Mouse (Mus musculus): ENCODE data around the gene Gria3. TPM values are rescaled to one million over a fixed set of nuclear protein-coding genes. Genes with fewer than 3 reads are reported as not detected.

Gria3 gene
- polyA plus RNA-seq, 1 experiment from 2014 or later = 9.6 TPM

DNA sequence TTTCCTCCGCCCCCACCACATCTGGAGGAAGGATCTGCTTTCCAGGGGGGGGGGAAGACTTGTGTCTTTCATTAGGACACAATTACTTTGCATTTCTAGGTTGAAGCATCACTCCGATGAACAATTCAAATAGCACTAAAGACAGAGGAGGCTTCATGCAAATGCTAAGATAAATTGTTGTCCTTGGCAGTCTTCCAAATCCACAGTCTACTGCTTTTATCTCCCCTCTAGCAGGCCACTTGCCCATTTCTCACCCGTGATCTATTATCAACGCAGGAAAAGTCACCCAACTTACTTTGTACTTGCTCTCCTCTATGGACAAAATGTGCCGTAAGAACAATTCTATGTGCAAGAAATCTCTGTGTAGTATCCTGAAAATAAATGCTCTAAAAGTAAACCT, 178.1 kb downstream of the Gria3 start:
- no peak for ATAC-seq (ENCODE audit: borderline replicate concordance, extremely low read depth, low FRiP score, low TSS enrichment)
- H3K4me3 ChIP-seq = no peak overlapping the region

DNA sequence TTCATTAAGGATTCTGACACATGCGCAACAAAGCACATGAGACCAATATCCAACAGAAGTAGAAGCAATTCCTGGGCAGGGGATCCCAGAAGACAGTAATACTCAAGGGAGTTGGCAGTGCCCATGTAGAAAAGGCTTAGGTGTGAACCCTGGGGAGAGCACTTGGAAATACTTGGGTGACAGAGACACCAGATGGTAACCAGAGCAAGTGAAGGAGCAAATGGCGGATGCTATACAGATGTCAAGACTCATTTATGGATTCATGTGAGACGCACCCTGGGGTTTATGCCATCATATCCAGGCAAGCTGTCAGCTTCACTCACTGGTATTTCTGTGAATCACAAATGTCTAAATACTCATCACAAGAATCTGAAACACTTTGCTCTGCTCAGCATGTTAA, 187.0 kb downstream of the Gria3 start:
- no peaks in the 10 kb centered on the region for H3K4me1 ChIP-seq
- H3K4me2 ChIP-seq = no peak overlapping the region
- H3K4me3 ChIP-seq = no peak overlapping the region
- no peaks in the 10 kb centered on the region for H3K9me3 ChIP-seq
- ATAC-seq (ENCODE audit: borderline replicate concordance, extremely low read depth, low FRiP score, low TSS enrichment) = no peak
- WGBS = 88% methylated on average over 3 of the region's 3 CpGs
- H3K27me3 ChIP-seq = no peaks in the 10 kb centered on the region
- H3K27ac ChIP-seq = no peak overlapping the region
- H3K36me3 ChIP-seq = no peaks in the 10 kb centered on the region
- H3K9ac ChIP-seq = no peak overlapping the region

More for the DNA sequence above, 178.1 kb downstream of the Gria3 start:
- Histone ChIP-seq H3K27me3 (no peaks in the 10 kb centered on the region), H3K4me1 (no peaks in the 10 kb centered on the region), H3K9me3 (no peaks in the 10 kb centered on the region), H3K36me3 (no peaks in the 10 kb centered on the region), H3K27ac (no peak overlapping the region), H3K9ac (no peak overlapping the region), H3K4me2 (no peak overlapping the region)
- 44% methylated on average over 5 of the region's 5 CpGs for WGBS

DNA sequence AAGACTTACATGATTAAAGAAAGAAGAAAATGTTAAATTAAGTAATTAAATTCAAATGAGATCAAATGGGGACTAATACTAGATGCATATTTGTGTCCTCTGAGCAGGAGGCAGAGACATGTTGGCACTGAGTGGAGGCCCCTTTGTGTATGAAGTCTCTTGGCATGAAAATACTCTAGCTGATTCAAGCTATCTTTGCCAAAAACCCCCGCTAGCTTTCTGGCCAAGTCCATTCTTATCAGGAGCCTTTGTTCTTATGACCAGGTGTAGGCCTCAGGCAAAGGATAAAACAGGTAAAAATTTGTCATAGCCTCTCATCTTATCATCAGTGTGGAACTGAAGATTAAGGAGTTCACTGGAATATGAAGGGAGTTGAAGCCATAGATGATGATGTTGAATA, 206.5 kb downstream of the Gria3 start:
- no peaks in the 10 kb centered on the region for H3K27me3 ChIP-seq
- ATAC-seq (ENCODE audit: borderline replicate concordance, extremely low read depth, low FRiP score, low TSS enrichment) = no peak
- no peak overlapping the region for H3K27ac ChIP-seq
- H3K4me2 ChIP-seq = no peak overlapping the region
- 83% methylated on average over 1 of the region's 1 CpGs for WGBS
- H3K36me3 ChIP-seq = no peaks in the 10 kb centered on the region
- no peaks in the 10 kb centered on the region for H3K4me1 ChIP-seq
- no peak overlapping the region for H3K4me3 ChIP-seq
- H3K9ac ChIP-seq = no peak overlapping the region
- no peaks in the 10 kb centered on the region for H3K9me3 ChIP-seq

DNA sequence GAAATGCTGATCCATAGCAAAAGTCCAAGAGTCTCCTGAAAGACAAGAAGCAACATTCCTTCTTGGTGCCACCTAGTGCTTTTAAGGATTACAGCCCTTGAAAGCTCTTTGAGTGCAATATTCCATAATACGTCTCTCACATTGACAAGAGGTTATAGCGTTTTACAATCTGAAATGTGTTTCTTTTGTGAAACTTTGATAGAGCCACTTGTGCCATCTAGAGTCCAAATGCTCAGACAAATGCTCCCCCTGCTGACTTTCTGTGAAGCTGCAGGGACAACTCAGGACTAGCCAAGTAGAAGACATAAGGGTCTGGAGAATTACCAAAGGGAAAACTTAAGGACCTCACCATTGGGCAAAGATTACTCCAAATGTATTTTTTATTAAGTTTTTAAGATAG, 214.3 kb downstream of the Gria3 start:
- Histone ChIP-seq H3K9me3 (no peaks in the 10 kb centered on the region), H3K4me1 (no peaks in the 10 kb centered on the region), H3K27ac (no peak overlapping the region), H3K4me3 (no peak overlapping the region), H3K36me3 (no peaks in the 10 kb centered on the region), H3K4me2 (no peak overlapping the region), H3K9ac (no peak overlapping the region), H3K27me3 (no peaks in the 10 kb centered on the region)
- ATAC-seq (ENCODE audit: borderline replicate concordance, extremely low read depth, low FRiP score, low TSS enrichment) = no peak
- 40% methylated on average over 2 of the region's 2 CpGs for WGBS

DNA sequence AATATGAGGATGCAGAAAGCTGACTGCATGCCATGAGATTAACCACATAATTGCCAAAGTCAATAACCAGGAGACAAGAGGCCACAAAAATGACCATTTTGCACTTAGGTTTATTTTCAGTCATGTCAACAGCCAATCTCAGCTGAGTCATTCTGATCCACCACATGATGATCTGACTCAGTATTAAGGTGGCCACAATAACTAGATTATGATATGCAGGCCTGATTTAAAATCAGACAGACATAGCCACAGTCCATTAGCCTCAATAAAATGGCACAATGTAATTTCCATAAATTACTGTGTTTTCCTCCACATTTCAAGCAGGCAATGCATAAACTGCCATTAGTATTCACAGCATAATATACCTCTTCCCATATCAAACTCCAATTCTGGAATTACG, 216.3 kb downstream of the Gria3 start:
- H3K9me3 ChIP-seq = no peaks in the 10 kb centered on the region
- no peaks in the 10 kb centered on the region for H3K36me3 ChIP-seq
- H3K4me3 ChIP-seq = no peak overlapping the region
- no peak overlapping the region for H3K27ac ChIP-seq
- ATAC-seq (ENCODE audit: borderline replicate concordance, extremely low read depth, low FRiP score, low TSS enrichment) = no peak
- H3K9ac ChIP-seq = no peak overlapping the region
- no peaks in the 10 kb centered on the region for H3K4me1 ChIP-seq
- no peak overlapping the region for H3K4me2 ChIP-seq
- H3K27me3 ChIP-seq = no peaks in the 10 kb centered on the region
- 77% methylated on average over 1 of the region's 1 CpGs for WGBS

DNA sequence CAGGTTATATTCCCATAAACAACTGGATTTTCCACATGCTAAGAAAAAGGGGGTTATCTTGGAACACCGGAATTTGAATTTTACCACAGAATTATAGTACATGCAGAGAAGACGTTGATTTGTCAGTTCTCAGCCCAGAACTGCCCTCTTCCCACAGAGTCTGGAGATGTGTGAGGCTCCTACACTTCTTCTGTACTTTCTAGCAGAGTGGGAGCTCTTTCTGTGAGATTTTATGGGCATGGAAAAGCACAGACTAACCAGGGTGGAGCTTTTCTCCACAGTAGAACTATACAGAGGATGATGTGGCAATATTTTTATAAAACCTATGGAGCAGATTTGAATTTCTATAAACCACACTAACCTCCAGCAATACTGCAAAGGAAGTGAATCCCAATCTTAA, 217.7 kb downstream of the Gria3 start:
- WGBS = 82% methylated on average over 2 of the region's 2 CpGs
- no peak for ATAC-seq (ENCODE audit: borderline replicate concordance, extremely low read depth, low FRiP score, low TSS enrichment)
- H3K9ac ChIP-seq = no peak overlapping the region

DNA sequence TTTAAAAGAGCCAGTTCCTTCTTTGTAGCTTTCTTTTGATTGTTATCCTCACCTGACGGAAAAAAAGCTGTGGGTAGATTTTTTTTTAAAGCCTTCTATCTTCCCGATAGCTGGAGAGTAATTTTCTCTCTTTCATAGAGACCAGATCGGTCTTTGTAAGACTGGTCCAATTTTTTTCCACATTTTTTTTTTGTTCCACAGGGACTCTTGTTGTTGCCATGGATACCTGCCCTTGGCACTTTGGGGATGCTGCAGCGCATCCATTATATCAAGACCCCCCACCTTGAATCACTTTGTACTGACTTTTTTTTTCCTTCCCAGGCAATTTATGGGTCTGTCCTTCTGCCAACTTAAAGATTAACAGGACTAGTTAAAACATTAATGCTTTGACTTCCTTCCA, 232.9 kb downstream of the Gria3 start:
- Histone ChIP-seq H3K36me3 (no peaks in the 10 kb centered on the region), H3K27me3 (no peaks in the 10 kb centered on the region), H3K9ac (no peak overlapping the region), H3K9me3 (no peaks in the 10 kb centered on the region), H3K4me1 (no peaks in the 10 kb centered on the region), H3K4me3 (no peak overlapping the region), H3K4me2 (no peak overlapping the region), H3K27ac (no peak overlapping the region)
- ATAC-seq (ENCODE audit: borderline replicate concordance, extremely low read depth, low FRiP score, low TSS enrichment) = no peak
- WGBS = 80% methylated on average over 4 of the region's 4 CpGs

More for the DNA sequence above, 217.7 kb downstream of the Gria3 start:
- Histone ChIP-seq H3K4me3 (no peak overlapping the region), H3K4me2 (no peak overlapping the region), H3K27me3 (no peaks in the 10 kb centered on the region), H3K4me1 (no peaks in the 10 kb centered on the region), H3K9me3 (no peaks in the 10 kb centered on the region), H3K27ac (no peak overlapping the region), H3K36me3 (no peaks in the 10 kb centered on the region)

DNA sequence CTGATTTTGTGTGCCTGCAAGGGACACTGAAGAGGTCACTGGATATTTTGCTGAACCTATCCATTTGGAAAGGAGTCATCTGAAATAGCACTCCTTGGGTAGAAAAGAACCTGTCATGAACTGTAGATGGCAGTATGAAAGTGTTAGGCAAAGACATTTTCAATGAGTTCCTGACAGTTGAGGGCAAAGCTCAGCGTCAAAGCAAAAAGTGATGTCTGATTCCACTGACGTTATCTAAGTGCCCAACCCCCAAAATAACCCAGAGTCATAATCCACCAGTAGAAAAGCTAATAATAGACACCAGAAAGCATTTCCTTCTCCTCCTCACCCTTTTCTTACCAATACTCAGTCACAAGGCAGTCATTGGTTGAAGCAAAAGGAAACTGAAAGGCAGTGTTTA, 244.3 kb downstream of the Gria3 start:
- Histone ChIP-seq H3K4me1 (no peaks in the 10 kb centered on the region), H3K4me3 (no peak overlapping the region), H3K9me3 (no peaks in the 10 kb centered on the region), H3K27me3 (no peaks in the 10 kb centered on the region), H3K4me2 (no peak overlapping the region), H3K36me3 (no peaks in the 10 kb centered on the region), H3K27ac (no peak overlapping the region), H3K9ac (no peak overlapping the region)
- 33% methylated on average over 2 of the region's 2 CpGs for WGBS
- no peak for ATAC-seq (ENCODE audit: borderline replicate concordance, extremely low read depth, low FRiP score, low TSS enrichment)

DNA sequence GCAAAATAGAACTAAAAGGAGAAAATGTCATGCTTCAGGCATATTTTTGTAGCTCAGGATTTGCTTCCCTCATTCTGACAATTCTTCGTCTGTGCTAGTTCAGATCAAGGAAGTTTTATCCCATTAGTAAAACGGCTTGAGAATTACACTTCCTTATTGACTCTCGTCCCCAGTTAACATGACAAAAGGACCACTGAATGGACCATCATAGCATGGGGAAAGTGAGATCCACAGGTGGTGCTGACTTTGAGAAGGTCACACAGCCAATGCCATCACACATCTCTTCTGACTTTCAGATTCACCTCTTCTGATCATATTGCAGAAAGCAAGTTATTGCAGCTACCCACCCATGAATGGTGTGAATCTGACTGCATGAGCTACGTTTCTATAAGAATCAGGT, 257.1 kb downstream of the Gria3 start:
- Histone ChIP-seq H3K9ac (no peak overlapping the region), H3K27ac (no peak overlapping the region), H3K4me3 (no peak overlapping the region), H3K9me3 (no peaks in the 10 kb centered on the region), H3K27me3 (no peaks in the 10 kb centered on the region), H3K36me3 (no peaks in the 10 kb centered on the region), H3K4me1 (no peaks in the 10 kb centered on the region), H3K4me2 (no peak overlapping the region)
- ATAC-seq (ENCODE audit: borderline replicate concordance, extremely low read depth, low FRiP score, low TSS enrichment) = no peak
- 62% methylated on average over 4 of the region's 4 CpGs for WGBS

DNA sequence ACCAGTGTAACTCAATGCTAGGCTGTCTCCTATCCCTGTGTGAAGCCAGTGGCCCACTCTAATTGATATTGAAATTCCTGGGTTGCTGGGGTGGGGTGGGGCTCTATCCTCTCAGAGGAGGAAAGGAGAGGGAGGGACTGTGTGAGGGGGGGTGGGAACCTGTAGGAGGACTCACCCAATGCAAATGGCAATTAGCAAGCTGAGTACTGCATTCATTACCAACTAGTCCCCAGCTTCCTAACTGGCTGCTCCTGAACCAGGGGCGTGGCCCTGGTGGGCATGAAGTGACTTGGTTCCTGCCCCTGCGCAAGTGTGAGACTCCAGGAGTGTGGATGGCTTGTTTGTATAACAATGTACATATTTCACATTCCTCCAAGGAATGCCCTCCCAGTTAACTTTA, 288.2 kb downstream of the Gria3 start:
- ATAC-seq (ENCODE audit: borderline replicate concordance, extremely low read depth, low FRiP score, low TSS enrichment) = peak; percentile 64
- Histone ChIP-seq H3K27ac (no peak overlapping the region), H3K4me2 (no peak overlapping the region), H3K9me3 (no peaks in the 10 kb centered on the region), H3K9ac (no peak overlapping the region), H3K4me3 (no peak overlapping the region), H3K4me1 (no peaks in the 10 kb centered on the region), H3K36me3 (no peaks in the 10 kb centered on the region), H3K27me3 (no peaks in the 10 kb centered on the region)
- WGBS = 44% methylated on average over 2 of the region's 2 CpGs

DNA sequence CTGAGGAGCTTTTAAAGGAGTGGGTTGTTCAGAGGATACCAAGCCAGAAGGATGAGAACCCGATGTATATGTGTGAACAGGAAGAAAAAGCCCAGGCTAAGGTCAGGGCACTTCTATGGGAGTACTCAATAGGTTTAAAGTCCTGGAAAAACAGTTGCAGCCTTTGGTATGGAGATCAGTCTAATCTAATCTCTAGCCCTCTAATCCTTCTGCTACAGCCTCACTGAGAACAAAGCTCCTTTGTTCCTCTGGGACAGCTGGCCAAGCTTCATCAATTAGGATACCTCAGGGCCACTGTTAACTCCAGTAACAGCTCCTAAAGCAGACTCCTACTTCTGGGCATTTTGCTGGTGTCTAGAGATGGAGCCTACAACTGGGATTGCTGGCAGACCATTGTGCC, 291.4 kb downstream of the Gria3 start:
- Histone ChIP-seq H3K4me1 (no peaks in the 10 kb centered on the region), H3K4me3 (no peak overlapping the region), H3K9ac (no peak overlapping the region), H3K4me2 (no peak overlapping the region), H3K9me3 (no peaks in the 10 kb centered on the region), H3K27me3 (no peaks in the 10 kb centered on the region), H3K27ac (no peak overlapping the region), H3K36me3 (no peaks in the 10 kb centered on the region)
- no peak for ATAC-seq (ENCODE audit: borderline replicate concordance, extremely low read depth, low FRiP score, low TSS enrichment)
- WGBS = 47% methylated on average over 1 of the region's 1 CpGs
